Mouse (Mus musculus) small intestine, adult 2 months (tissue): ENCODE results near the gene Dbil5. TPM values are rescaled to one million over a fixed set of nuclear protein-coding genes. Genes with fewer than 3 reads are reported as not detected.
"Not testable (repeated sequence)": the region's sequence is repeated elsewhere in the genome, so short reads cannot be mapped to it uniquely, and the experiment has no call there.

Source experiments
- H3K27ac ChIP-seq: fragments of 200-500 bp; 2 replicates; pipeline ENCODE4 v1.5.1; 2012; ENCODE audit warnings: low read depth, low read length, control low read depth, inconsistent platforms; ENCODE audit not compliant: insufficient read depth
- H3K27me3 ChIP-seq: fragments of 200-500 bp; 2 replicates; pipeline ENCODE4 v1.6.1; 2012; ENCODE audit warnings: mild to moderate bottlenecking, moderate library complexity, low read length, inconsistent platforms; ENCODE audit not compliant: control insufficient read depth, insufficient read depth
- H3K36me3 ChIP-seq: fragments of 200-500 bp; 2 replicates; pipeline ENCODE4 v1.6.1; 2012; ENCODE audit warnings: mild to moderate bottlenecking, low read length, control low read depth, inconsistent platforms; ENCODE audit not compliant: control insufficient read depth, insufficient read depth
- H3K4me1 ChIP-seq: fragments of 200-500 bp; 2 replicates; pipeline ENCODE4 v1.6.1; 2012; ENCODE audit warnings: low read length, inconsistent platforms, mixed read lengths; ENCODE audit not compliant: control insufficient read depth, insufficient read depth, insufficient read length
- H3K4me3 ChIP-seq: fragments of 200-500 bp; 2 replicates; pipeline ENCODE4 v1.5.1; 2012; ENCODE audit warnings: low read depth, mild to moderate bottlenecking, control low read depth, inconsistent platforms, low read length, moderate library complexity
- CTCF ChIP-seq: fragments of 200-500 bp; IDR thresholded peaks from 2 replicates; pipeline ENCODE4 v1.5.1; 2012; ENCODE audit warnings: low read depth, mild to moderate bottlenecking, control low read depth, inconsistent platforms, low read length, moderate library complexity, mixed read lengths; ENCODE audit not compliant: insufficient replicate concordance, insufficient read length; ENCODE audit errors: extremely low read depth
- POLR2A ChIP-seq: fragments of 200-500 bp; IDR thresholded peaks from 2 replicates; pipeline ENCODE4 v1.6.1; 2012; ENCODE audit warnings: low read depth, mild to moderate bottlenecking, control low read depth, inconsistent platforms, low read length, moderate library complexity
- WGBS: fragments of 180-500 bp; shearing (Covaris S2); methylation state at CpG from one replicate; pipeline ENCODE4 v1.1.7; 2018; 5-methylcytosine and 5-hydroxymethylcytosine counted together
- polyA plus RNA-seq: library from polyadenylated mRNA; depleted of rRNA; stranded (reverse); fragments of >200 nt; gene quantifications from 2 replicates; pipeline ENCODE4 v1.2.3, GENCODE M21; 2012

Dbil5 gene
- polyA plus RNA-seq, 1 experiment: not detected

DNA sequence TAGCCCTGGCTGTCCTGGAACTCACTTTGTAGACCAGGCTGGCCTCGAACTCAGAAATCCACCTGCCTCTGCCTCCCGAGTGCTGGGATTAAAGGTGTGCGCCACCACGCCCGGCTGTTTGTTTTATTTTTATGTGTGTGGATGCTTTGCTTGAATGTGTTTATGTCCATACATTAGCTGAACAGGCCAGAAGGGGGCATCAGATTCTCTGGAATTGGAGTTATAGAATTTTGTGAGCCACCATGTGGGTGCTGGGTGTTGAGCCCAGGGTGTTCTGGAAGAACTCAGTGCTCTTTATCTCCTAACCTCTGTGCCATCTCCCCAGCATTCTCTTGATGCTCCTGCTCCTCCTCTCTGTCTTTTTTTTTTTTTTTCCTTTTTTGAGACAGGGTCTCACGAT lies 30.5 kb upstream of the Dbil5 start:
- H3K27me3 ChIP-seq: no peaks in the 10 kb centered on the region
- H3K27ac ChIP-seq: no peak overlapping the region
- 87% methylated on average over 6 of the region's 6 CpGs for WGBS
- H3K4me1 ChIP-seq: no peaks in the 10 kb centered on the region
- 0 out of 2 replicates have a peak, but pooled peaks cover 2% of the 10 kb centered on the region for H3K36me3 ChIP-seq
- TF ChIP-seq POLR2A: no peak
- TF ChIP-seq CTCF: no peak
- H3K4me3 ChIP-seq: no peak overlapping the region

DNA sequence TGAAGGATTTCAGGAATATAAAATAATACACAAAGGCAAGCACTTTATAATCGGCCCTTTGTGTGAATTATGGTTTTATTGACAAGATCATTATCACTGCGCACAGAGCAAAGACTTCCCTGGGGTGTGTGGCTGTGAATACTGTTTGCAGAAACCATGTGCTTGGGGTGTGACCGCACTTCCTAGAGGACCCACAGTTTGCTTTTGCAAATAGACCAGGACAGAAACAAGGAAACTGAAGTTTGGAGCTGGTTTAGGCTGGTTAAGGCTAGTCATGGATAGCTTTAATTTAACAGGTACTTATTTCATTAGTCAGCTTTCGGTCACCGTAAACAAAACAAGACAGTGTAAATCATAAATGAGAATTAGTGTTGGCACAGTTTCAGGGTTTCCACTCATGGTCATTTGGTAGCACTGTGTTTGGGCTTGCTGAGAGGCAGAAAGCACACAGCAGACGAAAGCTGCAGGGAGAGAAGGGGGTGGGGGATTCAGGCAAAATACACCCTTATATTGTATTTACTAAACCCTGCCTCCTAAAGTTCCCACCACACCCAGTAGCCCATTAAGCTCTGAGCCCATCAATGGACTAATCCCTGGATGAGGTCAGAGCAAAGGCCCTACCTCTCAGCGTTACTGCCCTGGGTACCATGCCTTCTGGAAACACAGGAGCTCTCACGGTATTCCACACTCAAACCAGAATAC lies 21.0 kb upstream of the Dbil5 start:
- H3K27me3 ChIP-seq: no peaks in the 10 kb centered on the region
- WGBS: 17% methylated on average over 8 of the region's 8 CpGs
- H3K4me1 ChIP-seq: peaks cover 7% of the 10 kb centered on the region; the same call in 1 of the 2 replicates
- H3K4me3 ChIP-seq: peak overlapping the region; percentile 2; the same call in 1 of the 2 replicates
- no peaks in the 10 kb centered on the region for H3K36me3 ChIP-seq
- TF ChIP-seq POLR2A (no peak), CTCF (no peak)
- H3K27ac ChIP-seq: peak overlapping the region; percentile 77

DNA sequence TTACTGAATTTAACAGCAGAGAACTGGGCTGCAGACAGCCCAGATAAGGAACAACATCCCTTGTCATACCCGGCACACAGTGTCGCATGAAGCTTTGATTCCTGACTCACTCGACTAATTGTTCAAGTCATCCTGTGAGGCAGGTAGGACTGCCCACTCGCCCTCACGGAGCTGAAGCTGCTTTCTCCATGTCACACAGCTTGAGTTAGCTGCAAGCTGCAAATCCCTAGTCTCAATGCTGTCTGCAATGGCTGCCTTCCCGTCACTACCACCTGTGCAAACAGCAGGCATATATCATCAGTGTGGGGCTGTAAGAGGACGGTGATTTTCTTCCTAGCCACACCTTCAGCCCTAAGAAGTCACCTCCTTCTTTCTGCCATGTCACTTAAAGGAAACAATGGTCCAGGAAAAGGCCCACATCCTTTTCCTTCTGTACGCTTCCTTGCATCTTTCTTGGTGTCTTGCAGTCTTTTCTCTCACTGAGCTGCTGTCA lies 20.4 kb upstream of the Dbil5 start:
- TF ChIP-seq POLR2A (no peak), CTCF (no peak)
- H3K4me1 ChIP-seq: peaks cover 10% of the 10 kb centered on the region
- H3K27me3 ChIP-seq: no peaks in the 10 kb centered on the region
- WGBS: 27% methylated on average over 8 of the region's 8 CpGs
- no peaks in the 10 kb centered on the region for H3K36me3 ChIP-seq
- H3K27ac ChIP-seq: peak overlapping the region; percentile 77
- H3K4me3 ChIP-seq: peak overlapping the region; percentile 28

DNA sequence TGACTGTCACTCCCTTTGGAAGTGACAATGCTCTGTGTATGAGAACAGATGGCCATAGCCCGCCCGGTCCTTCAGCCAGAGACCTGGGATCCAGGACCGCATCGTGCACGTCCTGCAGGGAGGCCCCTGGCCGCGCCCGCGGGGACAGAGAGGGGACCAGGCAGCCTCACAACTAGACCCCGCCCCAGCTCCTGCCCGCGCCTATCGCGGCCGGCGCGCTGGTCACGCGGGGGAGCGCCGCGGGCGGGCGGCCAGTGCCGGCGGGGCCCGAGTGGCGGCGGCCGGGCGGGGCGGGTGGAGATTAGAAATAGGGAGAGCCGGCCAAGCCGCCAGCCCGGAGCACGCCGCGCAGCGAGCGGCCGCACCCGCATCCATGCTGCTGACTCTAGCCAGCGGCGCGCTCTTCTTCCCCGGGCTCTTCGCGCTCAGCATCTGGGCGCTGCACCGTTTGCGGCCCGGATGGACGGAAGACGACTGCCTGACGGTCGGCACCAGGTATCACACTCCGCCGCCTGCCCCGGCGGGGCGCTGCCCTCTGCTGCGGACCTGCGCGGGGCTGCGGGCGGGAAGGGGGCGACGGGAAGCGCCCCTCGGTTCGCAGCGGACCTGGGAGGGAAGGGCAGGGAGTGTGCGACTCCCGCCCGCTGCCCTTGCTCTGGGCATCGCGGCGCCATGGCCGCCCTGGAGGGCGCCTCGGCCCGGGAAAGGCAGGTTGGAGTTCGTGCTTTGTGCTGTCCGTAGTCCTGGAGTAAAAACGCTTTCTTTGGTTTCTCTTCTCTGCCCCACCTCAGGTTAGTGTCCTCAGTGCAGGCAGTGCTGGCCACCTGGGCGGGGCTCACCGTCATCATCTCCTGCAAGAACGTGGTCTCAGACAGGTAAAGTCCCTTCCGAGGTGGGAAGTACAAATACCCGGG lies 15.4 kb upstream of the Dbil5 start:
- Histone ChIP-seq H3K4me3 (peak overlapping the region; percentile 86), H3K36me3 (no peaks in the 10 kb centered on the region), H3K27me3 (no peaks in the 10 kb centered on the region), H3K4me1 (peaks cover 4% of the 10 kb centered on the region), H3K27ac (no peak overlapping the region)
- WGBS: under 1% methylated on average over 90 of the region's 90 CpGs
- TF ChIP-seq POLR2A: peak; percentile 68; the same call in 1 of the 2 replicates
- TF ChIP-seq CTCF: no peak

DNA sequence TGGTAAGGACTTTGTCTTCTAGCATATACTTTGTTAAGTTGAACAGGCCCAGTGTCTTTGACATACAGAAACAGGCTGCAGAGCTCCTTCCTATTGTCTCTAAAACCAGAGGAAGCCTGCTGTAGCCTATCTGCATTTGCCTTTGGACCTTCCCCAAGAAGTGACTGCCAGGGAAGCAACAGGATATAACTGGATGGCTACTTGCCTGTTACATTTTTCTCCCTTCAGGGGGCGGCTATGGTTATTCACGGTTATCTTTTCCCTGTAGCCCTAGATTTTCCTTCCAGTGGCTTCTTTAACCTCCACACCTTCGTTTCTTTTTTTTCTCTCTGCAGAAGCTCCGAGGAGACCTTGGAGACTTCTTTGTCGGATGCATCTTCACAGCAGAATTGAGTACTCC lies 10.6 kb upstream of the Dbil5 start:
- peaks cover 5% of the 10 kb centered on the region; the same call in 1 of the 2 replicates for H3K36me3 ChIP-seq
- WGBS: 82% methylated on average over 5 of the region's 5 CpGs
- TF ChIP-seq CTCF (no peak), POLR2A (no peak)

DNA sequence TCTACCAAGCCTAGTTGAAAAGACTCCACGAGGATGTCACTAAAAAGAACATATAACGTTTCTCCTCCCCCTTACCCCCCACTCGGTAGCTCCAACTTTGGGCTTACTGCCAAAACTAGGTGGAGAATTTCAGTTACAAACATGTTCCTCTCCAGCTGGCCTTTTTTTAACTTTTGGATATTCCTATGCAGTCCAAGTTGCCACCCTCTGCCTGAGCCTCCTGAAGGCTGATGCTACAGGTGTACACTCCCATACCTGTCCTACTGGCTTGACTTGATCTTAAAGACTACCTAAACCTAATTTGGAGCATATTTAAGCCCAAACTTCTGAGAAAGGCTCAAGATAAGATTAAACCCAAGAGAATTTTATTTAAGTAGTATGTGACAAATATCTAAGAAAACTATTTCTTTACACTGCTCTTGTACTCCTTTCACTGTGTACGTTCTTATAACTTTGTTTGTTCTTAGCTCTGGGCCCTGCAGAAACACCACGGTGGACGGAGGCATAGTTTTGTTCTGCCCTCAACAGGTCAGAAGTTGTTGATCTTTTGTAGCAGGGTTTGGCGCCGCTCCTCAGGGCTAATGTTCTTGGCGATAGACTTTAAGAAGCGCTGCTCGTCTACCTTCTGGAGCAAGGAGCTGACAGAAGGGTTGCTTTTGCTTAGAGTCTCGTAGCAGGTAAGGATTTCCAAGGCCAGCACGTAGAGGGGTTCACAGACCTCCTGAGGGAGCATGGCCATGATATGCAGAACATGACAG lies 7.0 kb upstream of the Dbil5 start:
- no peaks in the 10 kb centered on the region for H3K27me3 ChIP-seq
- H3K4me3 ChIP-seq: no peak overlapping the region
- 72% methylated on average over 13 of the region's 13 CpGs for WGBS
- H3K4me1 ChIP-seq: no peaks in the 10 kb centered on the region
- TF ChIP-seq POLR2A (no peak), CTCF (no peak)
- H3K36me3 ChIP-seq: peaks cover 19% of the 10 kb centered on the region; the same call in 1 of the 2 replicates
- H3K27ac ChIP-seq: no peak overlapping the region

More for the DNA sequence above, 10.6 kb upstream of the Dbil5 start:
- no peaks in the 10 kb centered on the region; the same call in 1 of the 2 replicates for H3K4me1 ChIP-seq
- H3K4me3 ChIP-seq: no peak overlapping the region
- H3K27me3 ChIP-seq: no peaks in the 10 kb centered on the region
- no peak overlapping the region for H3K27ac ChIP-seq

DNA sequence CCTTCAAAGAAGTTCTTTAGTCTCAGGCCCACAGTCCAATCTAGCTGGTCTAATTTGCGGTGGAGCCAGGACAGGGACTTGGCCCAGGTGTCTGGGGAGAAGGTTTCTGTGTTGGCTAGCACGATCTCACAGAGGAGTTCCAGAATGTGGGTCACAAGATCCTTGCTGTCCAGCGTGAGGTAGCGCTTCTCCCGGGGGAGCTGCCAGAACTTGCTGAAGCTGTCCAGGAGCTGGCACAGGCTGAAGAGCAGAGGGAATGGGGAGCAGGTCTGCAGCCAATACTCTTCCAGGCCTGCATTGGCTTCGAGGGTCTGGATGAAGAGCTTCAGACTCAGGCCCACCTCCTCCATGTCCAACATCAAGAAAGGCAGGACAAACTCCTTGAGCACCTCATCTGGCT lies 5.8 kb upstream of the Dbil5 start:
- H3K27me3 ChIP-seq, H3K4me3 ChIP-seq, H3K27ac ChIP-seq, H3K4me1 ChIP-seq: not testable (repeated sequence)
- H3K36me3 ChIP-seq: peaks cover 19% of the 10 kb centered on the region; the same call in 1 of the 2 replicates
- WGBS: 92% methylated on average over 5 of the region's 6 CpGs
